Mouse (Mus musculus) limb, embryonic 11.5 days (tissue): ENCODE results near the gene Slc16a8. TPM values are rescaled to one million over a fixed set of nuclear protein-coding genes. Genes with fewer than 3 reads are reported as not detected.

Experiments
- ATAC-seq: fragments of 200-750 bp; cut with Nextera tagmentation; 2 replicates; pipeline ENCODE4 v1.8.0; 2017; ENCODE audit warnings: low read depth; ENCODE audit not compliant: insufficient number of reproducible peaks, low FRiP score, low TSS enrichment
- DNase-seq: peaks from one replicate; pipeline ENCODE4 v3.0.0-alpha.2; 2015; ENCODE audit warnings: low spot score
- H3K27ac ChIP-seq: fragments of 300-500 bp; sonication (generic); replicated peaks from 2 replicates; pipeline ENCODE4 v1.5.1; 2014; ENCODE audit warnings: low read depth, mild to moderate bottlenecking, low read length
- H3K27me3 ChIP-seq: fragments of 300-500 bp; sonication (generic); 2 replicates; pipeline ENCODE4 v1.6.1; 2014; ENCODE audit warnings: mild to moderate bottlenecking, low read length, mixed read lengths; ENCODE audit not compliant: control insufficient read depth, insufficient read depth
- H3K36me3 ChIP-seq: fragments of 300-500 bp; sonication (generic); 2 replicates; pipeline ENCODE4 v1.6.1; 2014; ENCODE audit warnings: mild to moderate bottlenecking, low read length, moderate library complexity, mixed read lengths; ENCODE audit not compliant: control insufficient read depth, insufficient read depth
- H3K4me1 ChIP-seq: fragments of 300-500 bp; sonication (generic); 2 replicates; pipeline ENCODE4 v1.6.1; 2014; ENCODE audit warnings: low read length, mixed read lengths; ENCODE audit not compliant: control insufficient read depth, insufficient read depth
- H3K4me2 ChIP-seq: fragments of 300-500 bp; sonication (generic); 2 replicates; pipeline ENCODE4 v1.6.1; 2014; ENCODE audit warnings: low read depth, mild to moderate bottlenecking, moderate library complexity; ENCODE audit not compliant: severe bottlenecking
- H3K4me3 ChIP-seq: fragments of 300-500 bp; sonication (generic); 2 replicates; pipeline ENCODE4 v1.5.1; 2014; ENCODE audit warnings: low read depth, low read length
- H3K9ac ChIP-seq: fragments of 300-500 bp; sonication (generic); 2 replicates; pipeline ENCODE4 v1.6.1; 2014; ENCODE audit warnings: mild to moderate bottlenecking, low read length
- H3K9me3 ChIP-seq: fragments of 300-500 bp; sonication (generic); 2 replicates; pipeline ENCODE4 v1.6.1; 2016; ENCODE audit warnings: low read length; ENCODE audit not compliant: control insufficient read depth
- WGBS: fragments of 180-500 bp; shearing (Covaris S2); extraction: QIAGEN DNeasy Blood & Tissue Kit; methylation state at CpG from one replicate; pipeline ENCODE4 v1.1.7; 2014; 5-methylcytosine and 5-hydroxymethylcytosine counted together
- polyA plus RNA-seq: library from polyadenylated mRNA; unstranded; fragments of >200 nt; fragmentation: Nextera tagmentation; extraction: Ambion mirVana; gene quantifications from 2 replicates; pipeline ENCODE4 v1.2.1, GENCODE M21; 2014

Slc16a8 gene
- polyA plus RNA-seq, 1 experiment from 2014 or later = not detected

DNA sequence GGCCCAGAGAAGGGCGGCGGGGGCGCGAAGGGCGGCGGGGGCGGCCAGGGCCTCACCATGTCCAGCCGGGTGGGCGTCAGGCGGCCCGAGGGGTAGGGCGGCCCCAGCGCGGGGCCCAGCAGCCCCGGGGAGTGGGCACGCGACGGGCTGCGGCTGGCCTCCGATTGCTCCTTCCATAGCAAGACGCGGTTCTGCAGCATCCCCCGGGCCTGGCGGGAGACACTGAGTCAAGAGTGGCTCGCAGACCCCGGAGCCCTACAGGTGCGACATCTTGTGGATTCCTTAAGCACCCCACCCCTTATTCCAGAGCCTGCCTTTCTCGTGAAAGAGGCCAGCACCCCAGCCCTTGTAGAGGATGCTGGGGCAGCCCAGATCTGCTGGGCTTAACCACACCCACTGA lies 7.2 kb upstream of the Slc16a8 start:
- H3K4me1 ChIP-seq = peaks cover 7% of the 10 kb centered on the region; the same call in 1 of the 2 replicates
- peak overlapping the region; percentile 61 for H3K9ac ChIP-seq
- H3K27ac ChIP-seq = no peak overlapping the region
- peak overlapping the region; percentile 100 for H3K4me2 ChIP-seq
- under 1% methylated on average over 28 of the region's 28 CpGs for WGBS
- H3K36me3 ChIP-seq = no peaks in the 10 kb centered on the region
- peak overlapping the region; percentile 55 for H3K4me3 ChIP-seq
- DNase-seq (peak; percentile 68), ATAC-seq (peak; percentile 33; the same call in 1 of the 2 replicates)
- peaks cover 31% of the 10 kb centered on the region for H3K27me3 ChIP-seq
- no peaks in the 10 kb centered on the region for H3K9me3 ChIP-seq

GRCm38 (mm10) chr15:79261095-79261725 lies 6.6 kb upstream of the Slc16a8 start:
- H3K9me3 ChIP-seq = no peaks in the 10 kb centered on the region
- H3K27me3 ChIP-seq = peaks cover 31% of the 10 kb centered on the region
- peak; percentile 57 for DNase-seq
- peak; percentile 66 for ATAC-seq
- peaks cover 7% of the 10 kb centered on the region; the same call in 1 of the 2 replicates for H3K4me1 ChIP-seq
- H3K9ac ChIP-seq = peak overlapping the region; percentile 61
- no peaks in the 10 kb centered on the region for H3K36me3 ChIP-seq
- peak overlapping the region; percentile 55 for H3K4me3 ChIP-seq
- no peak overlapping the region for H3K27ac ChIP-seq
- H3K4me2 ChIP-seq = peak overlapping the region; percentile 100
- WGBS = under 1% methylated on average over 52 of the region's 62 CpGs

DNA sequence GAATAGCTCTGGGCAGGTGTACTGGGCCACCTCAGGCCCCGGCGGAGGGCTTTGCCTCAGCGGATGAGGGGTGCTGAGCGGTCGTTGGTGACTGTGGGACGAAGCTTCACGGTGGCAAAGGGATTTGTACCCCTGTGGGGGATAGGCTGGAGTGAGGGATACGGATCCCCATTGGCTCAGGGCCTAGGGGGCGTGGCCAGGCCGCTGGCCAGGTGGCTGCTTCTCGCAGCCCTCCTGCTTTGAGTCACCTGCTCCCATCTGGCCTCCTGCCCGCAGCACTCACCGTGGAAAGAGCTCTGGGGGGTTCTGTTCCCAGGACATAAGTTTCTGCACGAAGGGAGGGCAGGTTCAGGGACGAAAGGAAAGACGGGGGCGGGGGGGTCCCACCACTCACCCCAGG lies 4.0 kb upstream of the Slc16a8 start:
- Histone ChIP-seq H3K9ac (no peak overlapping the region), H3K27me3 (peaks cover 38% of the 10 kb centered on the region), H3K36me3 (no peaks in the 10 kb centered on the region), H3K27ac (no peak overlapping the region), H3K4me2 (no peak overlapping the region), H3K9me3 (no peaks in the 10 kb centered on the region), H3K4me1 (peaks cover 7% of the 10 kb centered on the region; the same call in 1 of the 2 replicates), H3K4me3 (no peak overlapping the region)
- ATAC-seq (no peak), DNase-seq (no peak)
- WGBS = 28% methylated on average over 17 of the region's 17 CpGs

GRCm38 (mm10) chr15:79252580-79252979 lies 2.0 kb downstream of the Slc16a8 start:
- Histone ChIP-seq H3K4me1 (peaks cover 6% of the 10 kb centered on the region), H3K36me3 (no peaks in the 10 kb centered on the region), H3K4me2 (peak overlapping the region; percentile 72), H3K9me3 (no peaks in the 10 kb centered on the region), H3K27ac (no peak overlapping the region), H3K27me3 (peaks cover 32% of the 10 kb centered on the region), H3K9ac (peak overlapping the region; percentile 52), H3K4me3 (peak overlapping the region; percentile 35)
- no peak for ATAC-seq
- no peak for DNase-seq
- 30% methylated on average over 24 of the region's 24 CpGs for WGBS

DNA sequence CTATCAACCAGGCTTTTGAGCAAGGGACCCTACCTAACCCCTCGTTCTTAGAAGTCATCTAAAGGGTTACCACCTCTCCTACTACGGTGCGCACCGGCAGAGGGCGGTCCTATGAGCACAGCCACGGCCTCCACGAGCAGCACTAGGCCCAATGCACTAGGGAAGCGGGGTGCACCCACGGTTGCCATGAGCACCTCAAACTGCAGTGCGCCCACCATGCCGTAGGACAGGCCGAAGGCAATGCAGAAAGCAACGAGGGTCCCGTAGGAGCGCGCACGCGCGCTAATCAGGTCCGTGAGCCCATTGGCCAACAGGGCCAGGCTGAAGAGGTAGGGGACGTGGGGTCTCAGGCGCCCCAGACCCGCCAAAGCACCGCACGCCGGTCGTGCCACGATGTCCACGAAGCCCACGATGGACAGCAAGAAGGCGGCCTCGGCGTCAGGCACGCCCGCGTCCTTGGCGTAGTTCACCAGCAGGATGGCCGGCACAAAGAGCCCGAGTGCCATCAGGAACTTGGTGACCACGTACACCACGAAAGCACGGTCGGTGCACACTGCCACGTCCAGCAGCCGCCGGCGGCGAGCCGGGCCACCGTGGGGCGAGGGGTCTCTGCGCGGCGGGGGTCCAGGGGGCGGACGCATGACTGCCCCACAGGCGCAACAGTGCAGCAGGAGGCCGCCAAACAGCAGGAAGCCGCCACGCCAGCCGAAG lies 2.6 kb downstream of the Slc16a8 start:
- 3% methylated on average over 61 of the region's 61 CpGs for WGBS
- Histone ChIP-seq H3K4me1 (peaks cover 6% of the 10 kb centered on the region), H3K9ac (peak overlapping the region; percentile 52), H3K27ac (no peak overlapping the region), H3K4me3 (peak overlapping the region; percentile 35), H3K27me3 (peaks cover 32% of the 10 kb centered on the region), H3K4me2 (peak overlapping the region; percentile 72), H3K9me3 (no peaks in the 10 kb centered on the region), H3K36me3 (no peaks in the 10 kb centered on the region)
- ATAC-seq (peak; percentile 41; the same call in 1 of the 2 replicates), DNase-seq (peak; percentile 67)

- 0 out of 2 replicates have a peak, but pooled peaks have one; percentile 6 for ATAC-seq
- peaks cover 32% of the 10 kb centered on the region for H3K27me3 ChIP-seq
- H3K36me3 ChIP-seq = no peaks in the 10 kb centered on the region; the same call in 1 of the 2 replicates
- no peak overlapping the region for H3K4me2 ChIP-seq
- DNase-seq = no peak
- H3K4me1 ChIP-seq = peaks cover 6% of the 10 kb centered on the region
- no peak overlapping the region for H3K27ac ChIP-seq
- WGBS = 54% methylated on average over 7 of the region's 7 CpGs
- no peak overlapping the region for H3K9ac ChIP-seq
- no peaks in the 10 kb centered on the region for H3K9me3 ChIP-seq
- H3K4me3 ChIP-seq = no peak overlapping the region
Measured at GRCm38 (mm10) chr15:79251168-79251567, 3.4 kb downstream of the Slc16a8 start.

DNA sequence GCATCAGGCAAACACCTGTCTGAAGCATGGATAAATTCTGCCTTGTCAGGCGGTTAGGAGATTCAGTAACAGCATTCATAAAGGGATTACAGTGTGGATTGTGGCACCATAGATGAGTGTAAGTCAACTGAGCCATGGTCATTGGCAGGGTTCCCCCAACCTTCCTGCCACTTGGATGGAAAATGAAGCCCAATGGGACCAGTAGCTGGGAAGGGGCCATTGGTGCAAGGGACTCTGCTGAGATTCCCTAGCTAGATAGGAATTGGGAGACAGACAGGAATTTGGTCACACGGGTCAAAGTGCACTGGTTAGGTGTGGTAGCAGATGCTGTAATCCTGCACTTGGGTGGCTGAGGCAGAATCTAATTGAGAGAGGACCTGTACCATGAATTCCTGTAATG lies 4.3 kb downstream of the Slc16a8 start:
- Histone ChIP-seq H3K4me1 (peaks cover 6% of the 10 kb centered on the region), H3K9ac (no peak overlapping the region), H3K27ac (no peak overlapping the region), H3K27me3 (peaks cover 32% of the 10 kb centered on the region), H3K36me3 (peaks cover 5% of the 10 kb centered on the region; the same call in 1 of the 2 replicates), H3K4me3 (no peak overlapping the region), H3K4me2 (no peak overlapping the region), H3K9me3 (no peaks in the 10 kb centered on the region)
- 79% methylated on average over 2 of the region's 2 CpGs for WGBS
- DNase-seq (no peak), ATAC-seq (no peak)

DNA sequence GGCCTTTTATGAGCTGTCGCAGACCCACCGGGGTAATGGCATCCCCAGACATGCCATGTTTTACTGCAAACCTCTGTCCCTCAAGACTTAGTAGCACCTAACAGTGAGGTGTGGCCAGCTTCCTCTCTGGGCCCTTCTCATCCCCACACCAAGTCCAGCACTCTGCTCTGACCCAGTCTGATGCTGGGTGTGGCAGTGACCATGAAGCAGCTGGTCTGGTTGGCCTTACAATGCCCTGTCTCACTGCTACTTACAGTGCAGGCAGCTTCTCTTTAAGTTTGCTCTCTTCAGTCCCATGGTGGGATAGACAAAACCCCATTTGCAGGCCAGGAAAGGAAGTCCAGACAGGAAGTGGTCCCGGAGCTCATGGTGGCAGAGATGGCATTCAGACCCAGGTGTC lies 9.2 kb downstream of the Slc16a8 start:
- WGBS = 94% methylated on average over 3 of the region's 3 CpGs
- Histone ChIP-seq H3K9me3 (no peaks in the 10 kb centered on the region), H3K9ac (no peak overlapping the region), H3K4me1 (0 out of 2 replicates have a peak, but pooled peaks cover 2% of the 10 kb centered on the region), H3K27ac (no peak overlapping the region), H3K4me3 (no peak overlapping the region), H3K27me3 (no peaks in the 10 kb centered on the region), H3K36me3 (peaks cover 13% of the 10 kb centered on the region; the same call in 1 of the 2 replicates), H3K4me2 (no peak overlapping the region)
- no peak for DNase-seq
- ATAC-seq = no peak
